Mouse (Mus musculus) heart, postnatal 10 days (tissue): ENCODE results near the gene Serpina1d. TPM values are rescaled to one million over a fixed set of nuclear protein-coding genes. Genes with fewer than 3 reads are reported as not detected.
"Not testable (repeated sequence)": the region's sequence is repeated elsewhere in the genome, so short reads cannot be mapped to it uniquely, and the experiment has no call there.

Experiments used
- DNase-seq, 2 experiments: peaks; one replicate each; pipeline ENCODE4 v3.0.0; 2021
- intact Hi-C: fragments of 180-260 bp; cut with DNase I; formaldehyde crosslinking; loops from one replicate; pipeline ENCODE4 v1.15.1; 2025
- total RNA-seq, 2 experiments: library from RNA; stranded (reverse); gene quantifications; 2 replicates each; pipeline ENCODE4 v1.2.3; 2021

Gene Serpina1d
- total RNA-seq, result under 1 TPM in 1 of 2 experiments, not detected in 1; 0.25 TPM

- DNase-seq, intact Hi-C loops: not testable (repeated sequence)
These were observed at the start of gene Serpina1d for GRCm38 (mm10) chr12:103773246-103773851. Gene Serpina1d, minus strand, starts transcription at chr12:103773592.

DNA sequence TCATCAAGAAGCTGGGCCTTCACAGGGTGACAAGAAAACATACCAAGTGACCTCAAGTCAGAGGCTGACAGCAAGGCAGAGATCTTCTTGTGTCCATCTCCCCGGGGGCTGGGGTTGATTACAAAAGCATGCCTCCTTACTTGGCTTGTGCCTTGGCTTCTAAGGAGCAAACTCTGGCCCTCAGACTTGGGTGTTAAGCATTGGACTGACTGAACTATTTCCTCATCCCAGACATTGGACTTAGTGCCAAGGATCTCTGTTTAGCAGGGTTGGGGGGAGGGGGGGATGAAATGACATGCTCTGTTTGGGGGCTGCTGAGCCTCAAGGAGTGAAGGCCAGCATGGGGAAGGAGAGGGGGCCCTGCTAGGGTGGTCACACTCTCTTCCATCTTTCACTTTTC is 2.8 kb downstream of the Serpina1d start:
- DNase-seq, intact Hi-C loops: not testable (repeated sequence)

GRCm38 (mm10) chr12:103763083-103763482 is 10.3 kb downstream of the Serpina1d start:
- intact Hi-C loops, DNase-seq: not testable (repeated sequence)

DNA sequence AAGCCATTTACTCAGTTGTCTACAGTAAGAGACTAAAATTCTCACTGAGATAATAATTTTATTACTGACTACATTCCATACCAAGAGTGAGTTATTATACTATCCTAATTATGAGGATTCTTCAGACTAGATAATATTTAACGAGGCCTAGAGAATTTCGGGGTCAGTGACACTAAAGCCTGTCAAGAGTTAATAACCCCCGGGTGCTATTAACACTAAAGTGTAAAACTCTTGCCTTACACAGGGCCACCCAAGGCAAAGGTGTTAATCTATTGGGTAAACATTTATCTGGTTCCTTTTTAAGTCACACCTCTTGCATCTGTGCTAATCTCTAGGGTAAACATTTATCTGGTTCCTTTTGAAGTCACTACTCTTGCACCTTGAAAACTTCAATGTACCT is 13.1 kb downstream of the Serpina1d start:
- DNase-seq, intact Hi-C loops: not testable (repeated sequence)

DNA sequence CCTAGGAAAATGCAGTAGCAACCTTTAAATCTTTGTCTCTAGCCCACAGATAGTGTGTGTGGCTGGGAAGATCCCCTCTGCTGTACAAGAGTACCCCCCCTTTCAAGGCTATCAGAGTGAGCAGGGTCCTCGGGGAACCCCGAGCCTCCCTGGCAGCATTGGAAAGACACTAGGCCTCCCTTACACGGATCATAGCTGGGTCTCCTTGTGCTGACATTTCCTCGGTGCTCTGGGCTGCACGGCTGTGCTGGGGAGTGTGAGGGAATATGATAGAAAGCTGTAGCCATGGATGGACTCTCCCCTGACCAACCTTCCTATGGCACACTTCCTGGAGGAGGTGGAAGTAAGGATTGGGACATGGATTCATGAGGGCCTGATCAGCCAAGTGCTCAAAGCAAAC is 27.4 kb downstream of the Serpina1d start:
- intact Hi-C loops, DNase-seq: not testable (repeated sequence)

- intact Hi-C loops, DNase-seq: not testable (repeated sequence)
These were observed 35.4 kb downstream of the Serpina1d start for GRCm38 (mm10) chr12:103737791-103738580.

GRCm38 (mm10) chr12:103735566-103735965 is 37.8 kb downstream of the Serpina1d start:
- DNase-seq, intact Hi-C loops: not testable (repeated sequence)

DNA sequence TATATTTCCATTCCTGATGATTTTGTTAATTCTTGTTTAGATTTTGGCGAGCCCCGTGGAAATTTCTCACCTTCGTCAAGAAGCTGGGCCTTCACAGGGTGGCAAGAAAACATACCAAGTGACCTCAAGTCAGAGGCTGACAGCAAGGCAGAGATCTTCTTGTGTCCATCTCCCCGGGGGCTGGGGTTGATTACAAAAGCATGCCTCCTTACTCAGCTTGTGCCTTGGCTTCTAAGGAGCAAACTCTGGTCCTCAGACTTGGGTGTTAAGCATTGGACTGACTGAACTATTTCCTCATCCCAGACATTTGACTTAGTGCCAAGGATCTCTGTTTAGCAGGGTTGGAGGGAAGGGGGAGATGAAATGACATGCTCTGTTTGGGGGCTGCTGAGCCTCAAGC is 38.3 kb downstream of the Serpina1d start:
- DNase-seq, result not testable (repeated sequence)

More for the DNA sequence above, 38.3 kb downstream of the Serpina1d start:
- intact Hi-C loops, result not testable (repeated sequence)

Other genes with a start within 250 kb of the Serpina1d start
- gene Ppp4r4, start 241.3 kb downstream of the Serpina1d start, total RNA-seq, result under 1 TPM; 0.47 to 0.48 TPM
- gene Serpina10, start 142.1 kb downstream of the Serpina1d start, total RNA-seq, result not detected
- not detected for gene Serpina6, start 116.4 kb downstream of the Serpina1d start, total RNA-seq
- not detected for gene Serpina16, start 97.5 kb downstream of the Serpina1d start, total RNA-seq
- gene Serpina1f, start 78.1 kb downstream of the Serpina1d start, total RNA-seq, result not detected
- under 1 TPM in 1 of 2 experiments, not detected in 1; 0.19 TPM for gene Serpina1b, start 56.8 kb upstream of the Serpina1d start, total RNA-seq
- gene Serpina1a, start 90.0 kb upstream of the Serpina1d start, total RNA-seq, result not detected
- not detected for gene Serpina1c, start 131.3 kb upstream of the Serpina1d start, total RNA-seq
- not detected for gene Serpina1e, start 185.4 kb upstream of the Serpina1d start, total RNA-seq
- gene Serpina11, start 216.4 kb upstream of the Serpina1d start, total RNA-seq, result not detected
- not detected for gene Serpina9, start 240.2 kb upstream of the Serpina1d start, total RNA-seq